Mouse (Mus musculus): ENCODE data around the gene Spon2.

The Spon2 gene

DNA sequence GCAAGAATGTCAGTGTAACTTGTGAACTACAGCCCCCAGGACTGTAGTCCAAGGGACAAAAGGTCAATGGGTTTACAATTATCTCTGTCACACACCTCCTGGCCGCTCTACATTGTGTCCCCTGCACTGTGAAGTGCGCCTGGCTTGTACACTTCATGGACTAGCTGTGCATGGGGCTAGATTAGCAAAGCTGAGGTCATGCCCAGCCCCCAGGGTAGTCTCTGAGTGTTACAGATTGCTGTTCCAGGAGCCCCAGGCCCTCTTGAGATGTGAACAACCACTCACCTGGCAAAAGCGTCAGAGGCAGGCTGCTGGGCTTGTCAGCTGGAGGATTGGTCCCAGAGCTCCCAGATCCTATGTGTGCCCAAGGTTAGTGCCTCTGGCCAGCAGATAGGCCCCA lies 592 bp downstream of the Spon2 start:
- DNase-seq (ENCODE audit: low spot score), result no peak

DNA sequence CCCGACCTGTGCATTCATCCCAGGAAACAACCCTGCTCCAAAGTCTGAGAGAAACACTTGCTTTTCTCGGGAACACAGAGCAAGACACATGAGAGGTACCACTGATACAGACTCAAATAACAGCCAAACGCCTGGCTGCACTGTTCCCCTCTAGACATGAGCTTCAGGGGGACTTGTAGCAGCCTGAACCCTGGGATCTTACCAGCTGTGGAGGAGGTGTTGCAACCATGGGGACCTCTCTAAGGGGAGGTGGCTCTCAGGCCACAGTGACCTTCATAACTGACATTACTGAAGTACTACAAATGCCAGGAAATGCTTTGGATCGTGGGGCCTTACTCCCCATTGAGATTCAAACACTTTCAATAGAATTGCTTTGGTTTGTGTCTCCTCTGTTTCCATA lies 3.5 kb downstream of the Spon2 start:
- no peak for DNase-seq (ENCODE audit: low spot score)

DNA sequence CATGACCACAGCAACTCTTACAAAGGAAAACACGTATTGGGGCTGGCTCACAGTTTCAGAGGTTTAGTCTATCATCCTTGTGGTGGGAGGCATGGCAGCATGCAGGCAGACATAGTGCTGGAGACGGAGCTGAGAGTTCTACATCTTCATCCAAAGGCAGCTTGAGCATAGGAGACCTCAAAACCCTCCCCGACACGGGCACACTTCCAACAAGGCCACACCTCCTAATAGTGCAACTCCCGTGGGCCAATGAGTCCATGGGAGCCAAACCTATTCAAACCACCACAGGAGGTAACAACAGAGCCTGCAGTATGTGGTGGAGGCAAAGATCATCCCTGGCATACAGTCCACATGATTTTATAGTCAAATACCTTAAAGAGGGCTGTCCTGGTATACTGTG lies 7.0 kb downstream of the Spon2 start:
- DNase-seq (ENCODE audit: low spot score), result no peak

DNA sequence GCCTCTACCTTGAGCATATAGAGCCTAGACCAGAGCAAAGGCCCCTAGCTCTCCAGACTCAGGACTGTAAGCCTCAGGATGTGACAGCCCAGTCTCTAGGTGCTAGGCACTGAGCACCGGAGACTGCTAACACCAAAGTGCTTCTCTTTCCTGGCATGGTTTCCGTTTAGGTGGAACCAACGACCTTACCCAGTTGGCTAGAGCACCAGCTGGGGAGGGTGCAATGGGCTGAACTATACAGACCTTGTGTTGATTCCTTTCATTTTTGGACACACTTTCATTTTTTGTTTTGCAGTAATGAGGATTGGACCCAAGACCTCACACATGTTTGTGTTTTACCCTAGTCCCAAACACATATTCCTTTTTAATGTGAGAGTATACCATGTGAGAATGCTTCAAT lies 7.7 kb downstream of the Spon2 start:
- DNase-seq (ENCODE audit: low spot score), result no peak

DNA sequence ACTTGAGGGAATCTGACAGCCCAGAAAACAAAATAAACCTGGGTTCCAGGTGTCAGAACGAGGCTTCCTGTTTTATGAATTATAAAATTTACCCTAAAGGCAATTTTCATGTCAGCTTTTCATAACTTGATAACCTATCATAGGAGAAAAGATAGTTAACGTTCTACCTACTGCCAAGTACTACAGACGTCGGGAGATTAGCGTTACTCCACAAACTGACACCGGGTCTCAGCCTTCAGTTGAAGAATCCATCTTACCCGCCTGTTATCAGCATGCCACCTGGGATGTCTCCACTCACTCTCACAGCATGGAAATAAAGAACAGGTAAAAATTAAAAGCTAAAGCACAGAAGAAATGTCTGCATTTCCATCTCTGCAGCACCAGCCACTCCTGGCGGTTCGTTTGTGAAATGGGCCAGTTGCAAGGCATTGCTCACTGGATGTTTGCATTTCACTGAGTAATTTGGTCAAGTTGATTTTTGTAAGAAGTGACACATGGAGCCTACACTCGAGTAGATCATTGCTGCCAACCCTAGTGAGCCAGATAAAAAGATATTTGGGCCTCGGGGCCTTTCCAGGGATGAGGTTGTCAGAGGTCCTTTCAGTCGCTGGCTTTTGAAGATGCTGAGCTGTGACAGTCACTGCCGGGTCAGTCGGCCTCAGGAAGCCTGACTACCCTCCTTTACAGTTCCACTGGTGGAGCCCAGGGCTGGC lies 9.6 kb downstream of the Spon2 start:
- DNase-seq (ENCODE audit: low spot score), result no peak

DNA sequence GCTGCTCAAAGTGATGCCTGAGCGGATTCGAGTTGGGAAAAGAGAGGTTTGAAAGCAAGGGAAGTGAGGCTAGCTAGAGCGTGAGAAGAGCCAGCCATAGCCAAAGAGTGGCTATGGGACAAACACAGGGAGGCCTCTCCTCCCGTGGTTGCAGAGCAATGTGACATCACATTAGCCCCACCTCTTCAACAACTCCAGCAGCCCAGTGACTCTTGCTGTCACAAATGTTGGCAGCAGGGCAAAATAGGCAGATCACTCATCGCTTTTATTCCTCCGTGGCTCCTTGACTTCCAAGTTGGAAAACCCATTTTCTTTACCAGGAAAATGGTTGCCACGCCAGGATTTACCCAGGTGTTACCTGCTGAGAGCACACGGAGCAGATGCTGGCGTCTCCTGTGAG lies 11.1 kb downstream of the Spon2 start:
- no peak for DNase-seq (ENCODE audit: low spot score)

DNA sequence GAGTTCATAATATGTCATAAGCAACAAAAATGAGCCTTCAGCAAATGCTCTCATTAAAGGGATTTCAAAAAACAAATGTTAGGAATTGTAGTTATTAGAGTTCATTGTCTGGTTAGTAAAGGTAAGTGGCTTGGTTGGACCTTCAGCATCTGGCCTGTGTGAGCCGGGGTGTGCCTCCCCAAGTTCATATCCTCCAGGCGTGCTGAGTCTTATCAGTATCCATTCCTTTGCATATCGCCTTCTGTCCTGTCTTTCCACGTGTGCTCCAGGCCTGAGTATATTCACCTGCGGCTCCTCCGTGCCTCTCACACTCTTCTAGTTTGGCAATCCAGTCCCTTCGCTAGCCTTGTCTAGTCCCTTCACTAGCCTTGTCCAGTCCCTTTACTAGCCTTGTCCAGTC lies 11.9 kb downstream of the Spon2 start:
- DNase-seq (ENCODE audit: low spot score), result no peak

DNA sequence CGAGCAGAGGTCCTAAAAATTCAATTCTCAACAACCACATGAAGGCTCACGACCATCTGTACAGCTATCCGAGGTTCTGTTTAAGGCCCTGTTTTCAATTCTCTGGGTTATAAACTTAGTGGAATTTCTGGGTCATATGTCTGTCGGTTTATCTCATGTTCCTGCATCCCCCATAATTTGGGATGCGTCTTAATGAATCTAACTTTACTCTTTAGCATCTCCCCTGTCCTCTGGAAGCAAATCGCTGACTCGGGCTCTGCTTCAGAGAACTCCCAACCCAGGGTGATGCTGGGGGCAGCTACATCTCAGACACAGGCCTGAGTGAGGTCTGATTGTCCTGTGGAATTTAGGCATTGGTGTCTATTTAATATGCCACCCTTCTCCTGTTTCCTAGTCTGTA lies 14.0 kb downstream of the Spon2 start:
- no peak for DNase-seq (ENCODE audit: low spot score)

DNA sequence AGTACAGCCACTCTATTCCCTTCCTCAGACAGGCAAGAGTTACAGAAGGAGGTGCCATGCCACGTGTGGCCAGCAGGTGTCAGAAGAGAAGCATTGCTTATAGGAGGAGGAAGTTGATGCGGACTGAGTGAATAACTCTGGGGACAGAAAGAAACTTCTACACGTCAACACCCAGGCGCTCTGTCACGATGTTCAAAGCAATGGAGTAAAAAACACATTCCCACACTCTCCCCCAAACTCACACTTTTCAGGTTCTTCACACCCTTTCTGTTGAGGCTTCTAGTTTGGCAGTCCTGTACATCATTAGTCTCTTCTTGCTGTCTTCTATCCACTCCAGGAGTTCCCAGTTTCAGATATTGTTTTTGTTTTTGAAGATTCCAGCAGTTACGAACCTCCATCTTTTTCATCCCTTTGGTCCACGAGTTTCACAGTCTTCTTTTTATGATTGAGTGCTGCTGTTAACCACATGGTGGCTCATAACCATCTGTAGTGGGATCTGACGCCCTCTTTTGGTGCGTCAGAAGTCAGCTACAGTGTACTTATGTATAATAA lies 14.5 kb downstream of the Spon2 start:
- peak; percentile 75 for DNase-seq (ENCODE audit: low spot score)

DNA sequence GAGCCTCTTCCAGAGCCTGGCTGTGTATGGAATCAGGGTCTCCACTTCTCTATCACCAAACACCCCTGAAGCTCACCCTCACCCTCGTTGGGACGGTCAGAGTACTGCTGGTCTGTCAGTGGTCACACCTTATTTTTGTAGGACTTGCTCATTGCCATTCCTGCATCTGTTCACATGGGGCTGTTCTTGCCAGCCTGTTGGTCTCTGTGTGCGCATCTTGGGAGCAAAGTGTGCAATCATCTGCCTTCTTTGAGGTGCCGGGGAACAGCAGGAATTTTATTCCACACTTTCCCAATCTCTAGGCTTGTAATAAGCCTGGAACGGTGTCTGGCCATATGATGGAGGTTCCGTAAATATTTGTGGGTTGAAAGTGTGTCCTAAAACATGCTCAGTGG lies 15.1 kb downstream of the Spon2 start:
- DNase-seq (ENCODE audit: low spot score), result no peak

DNA sequence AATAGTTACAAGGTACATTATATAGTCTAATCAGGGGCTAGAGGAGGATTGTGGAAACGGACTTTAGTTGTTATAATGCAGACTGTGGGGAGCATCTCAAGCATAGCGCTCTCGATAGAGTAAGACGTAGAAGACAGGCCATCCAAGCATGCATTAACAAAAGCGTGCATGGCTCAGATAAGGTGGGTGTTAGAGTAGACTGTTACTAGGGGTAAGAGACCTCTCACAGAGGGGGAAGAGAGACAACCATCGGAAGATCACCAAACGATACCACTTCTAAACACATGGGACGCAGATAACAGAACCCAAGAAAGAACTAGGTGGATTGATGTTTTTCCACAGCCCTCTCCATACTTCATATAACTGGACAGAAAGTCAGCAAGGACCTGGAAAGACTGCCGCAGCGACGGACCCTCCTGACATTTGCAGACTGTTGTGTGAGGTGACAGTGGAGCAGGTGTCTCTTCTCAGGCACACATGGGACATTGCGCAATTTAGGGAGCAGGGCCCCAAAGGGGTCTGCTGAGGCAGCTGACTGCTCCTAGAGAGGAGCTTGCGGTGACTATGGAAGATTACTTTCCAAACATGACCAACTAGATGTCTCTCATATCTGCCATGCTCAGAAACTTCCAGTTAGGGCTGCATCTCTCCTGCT lies 15.6 kb downstream of the Spon2 start:
- no peak for DNase-seq (ENCODE audit: low spot score)

DNA sequence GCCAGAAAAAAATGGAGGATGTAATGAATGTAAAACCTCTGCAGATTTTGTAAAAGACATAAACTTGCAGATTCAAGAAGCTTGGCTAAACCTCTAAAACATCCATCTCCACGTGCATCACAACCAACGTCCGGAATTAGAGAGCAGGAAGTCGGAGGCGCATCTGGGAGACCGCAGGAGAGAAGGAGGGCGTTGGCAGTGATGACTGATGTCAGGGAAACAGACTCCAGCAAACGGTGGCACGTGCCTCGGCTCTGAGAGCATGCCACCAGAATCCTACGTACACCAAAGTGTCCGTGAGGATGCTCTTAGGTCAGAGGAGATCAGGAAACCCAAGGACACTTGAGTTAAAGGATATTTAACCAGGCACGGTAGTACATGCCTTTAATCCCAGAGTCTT lies 16.6 kb downstream of the Spon2 start:
- DNase-seq (ENCODE audit: low spot score), result no peak

DNA sequence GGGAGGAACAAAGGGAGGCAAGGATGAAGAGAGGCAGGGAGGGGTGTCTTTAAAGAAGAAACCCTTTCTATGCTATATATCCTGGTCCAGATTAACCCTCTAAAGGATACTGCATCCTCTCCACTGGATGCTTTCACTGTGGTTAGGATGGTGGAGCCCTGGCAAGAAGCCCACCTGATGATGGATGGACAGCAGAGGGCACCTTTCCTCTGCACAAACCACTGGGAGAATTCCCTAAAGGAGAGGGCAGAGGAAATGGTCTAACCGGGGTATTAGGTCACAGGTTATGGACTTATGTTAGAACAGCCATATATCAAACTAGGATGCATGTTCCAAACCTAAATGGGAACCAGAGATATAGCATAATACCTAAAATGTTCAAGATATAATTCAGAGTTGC lies 18.2 kb downstream of the Spon2 start:
- no peak for DNase-seq (ENCODE audit: low spot score)

DNA sequence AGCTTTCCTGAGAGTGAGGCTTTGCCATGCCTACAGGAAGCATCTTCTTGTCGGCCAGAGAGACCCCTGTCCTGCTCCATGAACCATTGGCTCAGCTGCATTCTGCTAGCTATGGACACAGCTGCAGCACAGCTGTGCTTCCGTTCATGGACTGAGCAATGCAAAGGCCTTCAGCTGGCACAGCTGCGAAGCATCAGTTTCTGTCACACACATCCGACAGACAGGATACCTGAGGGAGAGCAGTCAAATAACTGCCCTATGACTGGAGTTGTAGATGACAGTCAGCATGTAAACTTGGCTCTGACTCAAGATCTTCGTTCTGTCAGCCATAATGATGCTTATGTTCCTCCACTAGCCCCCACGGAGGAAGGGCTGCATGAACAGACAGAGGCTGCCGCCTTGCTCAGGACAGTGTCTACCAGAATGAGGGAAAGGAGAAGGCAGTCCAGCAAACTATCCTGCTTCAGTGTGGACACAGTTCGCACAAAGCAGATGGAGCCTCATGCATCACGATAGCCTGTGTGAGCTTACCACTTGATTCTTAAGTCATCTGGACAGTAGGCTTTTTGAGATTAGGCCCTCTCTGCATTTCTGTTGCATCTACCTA lies 22.9 kb downstream of the Spon2 start:
- no peak for DNase-seq (ENCODE audit: low spot score)

DNA sequence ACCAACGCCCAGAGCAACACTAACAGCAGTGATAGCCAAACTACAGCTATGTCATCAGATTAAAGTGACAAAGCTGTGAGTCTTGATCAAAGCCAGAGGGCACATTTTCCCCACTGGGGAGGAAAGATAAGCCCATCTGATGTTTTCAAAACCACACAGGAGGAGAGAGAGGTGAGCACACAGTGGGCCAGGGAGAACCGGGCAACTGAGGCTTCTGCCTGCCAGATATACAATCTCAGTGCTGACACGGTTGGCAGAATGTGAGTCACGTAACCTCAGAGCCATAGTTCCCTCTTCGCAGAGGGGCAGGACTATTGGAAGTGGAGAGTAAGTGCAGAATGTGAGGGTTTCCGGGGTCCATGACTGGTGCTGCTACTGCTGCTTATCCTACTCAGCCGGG lies 24.7 kb downstream of the Spon2 start:
- no peak for DNase-seq (ENCODE audit: low spot score)

Measured in yolk sac, embryonic 10.5 days (tissue).